Mouse (Mus musculus): ENCODE measurements at regions not wholly inside any gene's neighbourhood (a gene's known extent, or its start where the extent isn't known, plus 50 kb on each side); places are given as distances from the start of the nearest gene placed in this dataset.
A peak's percentile ranks its signal among the peaks of the same experiment; 100 is the strongest.

GRCm38 (mm10) chr7:119384670-119385241 lies 74.3 kb downstream of the Gp2 start:
- H3K27ac ChIP-seq (replicated peaks): no peak overlapping the region
- no peak overlapping the region for H3K4me2 ChIP-seq (replicated peaks)
- H3K4me3 ChIP-seq: no peak overlapping the region
- H3K4me1 ChIP-seq: peaks cover 4% of the 10 kb centered on the region; the same call in 1 of the 2 replicates
- H3K27me3 ChIP-seq: no peaks in the 10 kb centered on the region
- H3K9me3 ChIP-seq: no peaks in the 10 kb centered on the region
- no peak for ATAC-seq (replicated peaks)
- H3K9ac ChIP-seq (replicated peaks): no peak overlapping the region
- no peaks in the 10 kb centered on the region for H3K36me3 ChIP-seq
- WGBS: 84% methylated on average over 7 of the region's 7 CpGs

- Histone ChIP-seq H3K4me1 (peaks cover 7% of the 10 kb centered on the region; the same call in 1 of the 2 replicates), H3K27ac (replicated peaks) (0 out of 2 replicates have a peak overlapping the region, but pooled peaks have one; percentile 34)
- WGBS: 16% methylated on average over 3 of the region's 3 CpGs
Observed at GRCm38 (mm10) chr7:119379935-119380334, 79.2 kb downstream of the Gp2 start.

GRCm38 (mm10) chr7:119364268-119364596 lies 94.9 kb downstream of the Gp2 start:
- Histone ChIP-seq H3K27ac (replicated peaks) (no peak overlapping the region), H3K4me3 (no peak overlapping the region), H3K9me3 (no peaks in the 10 kb centered on the region), H3K27me3 (no peaks in the 10 kb centered on the region), H3K4me2 (replicated peaks) (no peak overlapping the region), H3K4me1 (peaks cover 6% of the 10 kb centered on the region), H3K9ac (replicated peaks) (no peak overlapping the region), H3K36me3 (no peaks in the 10 kb centered on the region)
- ATAC-seq (replicated peaks): peak; percentile 60
- WGBS: 11% methylated on average over 1 of the region's 1 CpGs

More at GRCm38 (mm10) chr7:119379935-119380334, 79.2 kb downstream of the Gp2 start:
- Histone ChIP-seq H3K4me3 (no peak overlapping the region), H3K36me3 (no peaks in the 10 kb centered on the region), H3K27me3 (no peaks in the 10 kb centered on the region), H3K9me3 (no peaks in the 10 kb centered on the region), H3K4me2 (replicated peaks) (no peak overlapping the region), H3K9ac (replicated peaks) (no peak overlapping the region)
- 0 out of 2 replicates have a peak, but pooled peaks have one; percentile 55 for ATAC-seq (replicated peaks)

DNA sequence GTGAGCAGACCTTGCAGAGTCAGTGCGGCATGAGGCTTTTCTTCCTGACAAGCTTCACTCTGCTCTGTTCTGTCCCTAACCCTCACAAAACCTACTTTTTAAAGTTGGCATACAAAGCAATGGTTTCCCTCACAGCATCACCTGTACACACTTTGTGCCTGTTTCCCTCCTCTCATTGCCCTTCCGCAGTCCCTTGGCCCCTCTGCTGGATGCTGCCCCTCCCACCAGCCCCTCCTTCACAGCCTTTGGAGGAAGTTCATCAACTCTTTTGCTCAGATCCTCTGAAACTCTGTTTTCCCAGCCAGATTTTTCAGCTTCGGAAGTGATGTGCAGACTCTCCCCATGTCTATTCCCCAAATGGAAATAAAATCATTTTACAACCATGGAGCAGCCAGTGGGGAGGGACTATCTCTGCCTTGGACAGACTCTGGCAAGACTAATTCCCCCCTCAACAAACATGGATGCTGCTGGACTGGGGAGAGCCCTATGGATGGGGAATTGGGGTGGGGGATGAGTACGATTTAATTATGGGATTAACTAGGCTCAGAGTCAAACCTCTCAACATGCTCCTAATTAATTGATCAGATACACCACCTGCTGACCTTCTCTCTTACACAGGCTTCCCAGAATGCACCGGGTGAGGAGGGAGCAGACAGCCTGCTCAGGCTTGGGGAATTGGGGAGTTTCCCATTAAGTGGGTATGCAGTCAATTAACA lies 95.4 kb downstream of the Gp2 start:
- Histone ChIP-seq H3K9ac (replicated peaks) (no peak overlapping the region), H3K27ac (replicated peaks) (no peak overlapping the region), H3K9me3 (no peaks in the 10 kb centered on the region), H3K4me1 (peaks cover 6% of the 10 kb centered on the region), H3K27me3 (no peaks in the 10 kb centered on the region), H3K4me2 (replicated peaks) (no peak overlapping the region), H3K4me3 (no peak overlapping the region), H3K36me3 (no peaks in the 10 kb centered on the region)
- WGBS: 18% methylated on average over 5 of the region's 5 CpGs
- ATAC-seq (replicated peaks): peak; percentile 55

DNA sequence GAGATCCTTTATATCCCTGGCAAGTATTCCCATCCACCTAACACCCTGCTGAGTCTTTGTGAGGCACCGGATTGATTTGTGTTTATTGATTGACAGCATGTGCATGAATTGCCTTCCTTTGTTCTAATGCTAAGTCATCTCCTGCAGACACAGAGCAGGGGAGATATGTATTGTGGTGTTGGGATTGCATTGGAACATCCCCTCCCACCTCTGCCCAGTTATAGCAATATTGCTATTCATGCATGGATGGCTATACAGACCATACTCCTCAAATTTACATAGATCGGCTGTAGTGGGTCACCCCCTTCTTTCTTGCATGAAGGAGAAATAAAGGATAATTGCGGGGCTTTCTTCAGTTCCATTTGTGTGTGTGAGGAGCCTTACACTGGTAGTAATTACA lies 101.7 kb downstream of the Gp2 start:
- ATAC-seq (replicated peaks): no peak
- whole genome bisulfite sequencing: 9% methylated on average over 3 of the region's 3 CpGs

DNA sequence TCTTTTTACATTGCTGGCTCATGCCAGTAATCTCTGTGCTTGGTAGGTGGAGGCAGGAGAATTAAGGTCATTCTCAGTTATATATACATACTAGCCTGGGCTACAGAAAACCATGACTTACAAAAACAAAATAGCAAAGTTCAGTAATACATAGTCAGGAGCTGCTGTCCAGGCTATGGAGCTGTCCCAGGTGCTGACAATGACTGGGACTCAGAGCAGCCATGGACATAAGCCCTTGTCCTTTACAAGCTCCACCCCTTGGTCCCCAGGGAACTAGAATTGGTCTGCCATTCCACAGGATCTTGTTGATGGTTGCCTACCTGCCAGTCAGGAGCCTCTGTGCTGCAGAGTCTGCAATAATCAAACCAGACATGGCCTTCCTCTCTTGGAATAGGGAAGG lies 102.8 kb downstream of the Gp2 start:
- no peak for ATAC-seq (replicated peaks)
- no peak overlapping the region for H3K9ac ChIP-seq (replicated peaks)
- no peaks in the 10 kb centered on the region for H3K36me3 ChIP-seq
- H3K27me3 ChIP-seq: no peaks in the 10 kb centered on the region
- H3K27ac ChIP-seq (replicated peaks): no peak overlapping the region
- H3K9me3 ChIP-seq: no peaks in the 10 kb centered on the region
- peaks cover 7% of the 10 kb centered on the region; the same call in 1 of the 2 replicates for H3K4me1 ChIP-seq
- no peak overlapping the region for H3K4me2 ChIP-seq (replicated peaks)
- no peak overlapping the region for H3K4me3 ChIP-seq

More for the DNA sequence above, 101.7 kb downstream of the Gp2 start:
- Histone ChIP-seq H3K4me1 (peaks cover 7% of the 10 kb centered on the region; the same call in 1 of the 2 replicates), H3K9me3 (no peaks in the 10 kb centered on the region), H3K4me2 (replicated peaks) (no peak overlapping the region), H3K27me3 (no peaks in the 10 kb centered on the region), H3K36me3 (no peaks in the 10 kb centered on the region), H3K9ac (replicated peaks) (no peak overlapping the region), H3K27ac (replicated peaks) (no peak overlapping the region), H3K4me3 (no peak overlapping the region)

DNA sequence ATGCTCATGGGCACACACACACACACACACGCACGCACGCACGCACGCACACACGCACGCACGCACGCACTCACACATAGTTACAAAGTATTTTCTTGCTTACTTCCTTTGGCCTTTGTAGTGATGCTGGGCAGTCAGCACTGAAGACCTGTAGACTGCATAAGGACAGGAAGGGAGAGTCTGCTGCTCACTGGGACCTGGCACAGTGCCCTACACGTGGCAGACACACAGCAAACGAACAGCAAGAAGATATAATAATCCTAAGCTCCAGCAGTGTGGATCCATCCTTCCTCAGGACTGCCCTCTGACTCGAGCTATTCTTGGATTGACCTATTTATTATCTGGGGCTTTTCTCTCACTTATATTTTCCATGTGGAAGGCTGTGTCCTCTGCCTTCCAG lies 106.5 kb downstream of the Gp2 start:
- ATAC-seq (replicated peaks): no peak
- Histone ChIP-seq H3K4me1 (peaks cover 4% of the 10 kb centered on the region; the same call in 1 of the 2 replicates), H3K36me3 (no peaks in the 10 kb centered on the region), H3K27me3 (no peaks in the 10 kb centered on the region), H3K27ac (replicated peaks) (no peak overlapping the region), H3K4me3 (no peak overlapping the region), H3K9me3 (no peaks in the 10 kb centered on the region), H3K4me2 (replicated peaks) (no peak overlapping the region), H3K9ac (replicated peaks) (no peak overlapping the region)
- WGBS: 90% methylated on average over 12 of the region's 12 CpGs

GRCm38 (mm10) chr7:119350641-119351040 lies 108.4 kb downstream of the Gp2 start:
- Histone ChIP-seq H3K27me3 (no peaks in the 10 kb centered on the region), H3K9me3 (no peaks in the 10 kb centered on the region), H3K4me2 (replicated peaks) (no peak overlapping the region), H3K4me1 (no peaks in the 10 kb centered on the region), H3K36me3 (no peaks in the 10 kb centered on the region), H3K27ac (replicated peaks) (no peak overlapping the region), H3K4me3 (no peak overlapping the region), H3K9ac (replicated peaks) (no peak overlapping the region)
- 82% methylated on average over 1 of the region's 1 CpGs for WGBS
- no peak for ATAC-seq (replicated peaks)

DNA sequence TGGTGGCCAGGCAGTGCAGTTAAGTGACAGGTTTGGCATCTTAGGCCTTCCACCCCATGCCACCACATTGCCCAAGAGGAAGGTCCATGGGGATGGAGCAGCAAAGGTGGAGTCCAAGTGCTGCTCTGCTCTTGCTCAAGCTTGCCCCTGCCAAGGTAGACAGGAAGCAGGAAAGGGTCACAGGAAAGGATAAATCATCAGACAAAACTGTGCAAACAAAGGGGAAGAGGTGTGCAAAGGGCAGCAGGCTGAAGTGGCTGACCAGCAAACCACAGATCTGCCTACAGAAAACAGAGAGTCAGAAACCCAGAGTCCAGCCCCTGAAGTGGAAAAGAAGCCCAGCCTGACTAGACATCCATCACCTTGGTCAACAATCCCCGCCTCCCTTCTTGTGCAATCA lies 115.7 kb downstream of the Gp2 start:
- 80% methylated on average over 1 of the region's 1 CpGs for WGBS
- Histone ChIP-seq H3K9me3 (no peaks in the 10 kb centered on the region), H3K9ac (replicated peaks) (no peak overlapping the region), H3K36me3 (no peaks in the 10 kb centered on the region), H3K27ac (replicated peaks) (no peak overlapping the region), H3K4me1 (no peaks in the 10 kb centered on the region), H3K27me3 (no peaks in the 10 kb centered on the region), H3K4me2 (replicated peaks) (no peak overlapping the region), H3K4me3 (no peak overlapping the region)
- ATAC-seq (replicated peaks): no peak

DNA sequence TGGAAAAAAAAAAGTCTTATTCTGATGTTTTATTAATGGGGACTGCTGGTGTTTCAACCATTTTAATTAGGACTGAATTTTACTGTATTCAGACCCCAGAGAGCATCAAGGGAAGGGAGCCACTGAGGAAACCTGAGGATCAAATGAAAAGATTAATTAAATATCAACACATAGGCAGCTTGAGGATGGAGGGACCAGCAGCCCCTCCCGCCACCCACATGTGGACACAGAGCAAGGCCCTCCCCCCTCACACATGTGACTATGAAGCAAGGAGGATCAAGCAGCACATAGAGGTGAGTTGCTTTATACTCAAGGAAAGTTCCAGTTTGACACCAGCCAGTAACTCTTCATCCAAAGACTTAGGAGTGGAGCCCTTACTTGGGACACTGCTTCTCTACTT lies 126.0 kb downstream of the Gp2 start:
- no peak for ATAC-seq (replicated peaks)
- Histone ChIP-seq H3K9me3 (no peaks in the 10 kb centered on the region), H3K9ac (replicated peaks) (no peak overlapping the region), H3K4me3 (no peak overlapping the region), H3K27ac (replicated peaks) (no peak overlapping the region), H3K4me1 (peaks cover 4% of the 10 kb centered on the region; the same call in 1 of the 2 replicates), H3K36me3 (no peaks in the 10 kb centered on the region), H3K4me2 (replicated peaks) (no peak overlapping the region), H3K27me3 (no peaks in the 10 kb centered on the region)
- 59% methylated on average over 1 of the region's 1 CpGs for WGBS

DNA sequence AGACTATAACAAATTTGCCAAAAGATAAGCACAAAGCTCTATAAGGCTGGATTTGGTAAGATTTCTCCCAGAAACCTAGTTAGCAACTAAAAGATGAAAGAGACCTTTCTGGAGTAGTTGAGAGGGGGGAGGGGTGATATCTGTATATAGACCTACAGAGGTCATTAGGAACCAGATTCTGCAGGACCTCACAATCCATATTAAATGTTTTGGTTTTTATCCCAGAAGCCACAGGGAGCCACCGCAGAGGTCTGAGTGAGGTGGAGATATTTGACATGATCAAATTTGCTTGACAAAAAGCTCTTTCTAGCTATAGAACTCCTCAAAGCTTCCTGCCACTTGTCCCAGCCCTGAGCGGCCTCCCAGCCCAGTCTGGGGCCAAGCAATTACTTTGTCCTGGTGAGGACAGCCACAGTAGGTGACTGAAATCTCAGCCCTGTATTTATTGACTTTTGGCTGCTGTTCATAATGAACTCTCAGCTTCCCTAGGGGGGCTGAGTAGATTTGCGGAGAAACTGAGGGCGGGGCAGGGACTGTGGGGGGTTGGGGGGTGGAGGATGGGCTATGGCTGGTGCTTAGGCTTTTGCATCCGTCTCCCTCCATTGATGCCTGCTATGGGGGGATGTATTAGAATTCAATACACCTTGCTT lies 128.5 kb downstream of the Gp2 start:
- Histone ChIP-seq H3K4me2 (replicated peaks) (no peak overlapping the region), H3K4me3 (no peak overlapping the region), H3K9ac (replicated peaks) (no peak overlapping the region), H3K27ac (replicated peaks) (no peak overlapping the region), H3K9me3 (no peaks in the 10 kb centered on the region), H3K4me1 (peaks cover 4% of the 10 kb centered on the region; the same call in 1 of the 2 replicates), H3K27me3 (no peaks in the 10 kb centered on the region), H3K36me3 (no peaks in the 10 kb centered on the region)
- WGBS: 6% methylated on average over 5 of the region's 5 CpGs
- 0 out of 2 replicates have a peak, but pooled peaks have one; percentile 11 for ATAC-seq (replicated peaks)

GRCm38 (mm10) chr7:119296307-119296706 lies 111.9 kb upstream of the Gpr139 start:
- no peaks in the 10 kb centered on the region for H3K36me3 ChIP-seq
- no peak overlapping the region for H3K27ac ChIP-seq (replicated peaks)
- H3K9me3 ChIP-seq: no peaks in the 10 kb centered on the region
- no peak for ATAC-seq (replicated peaks)
- H3K4me1 ChIP-seq: no peaks in the 10 kb centered on the region
- no peaks in the 10 kb centered on the region for H3K27me3 ChIP-seq
- H3K9ac ChIP-seq (replicated peaks): no peak overlapping the region
- no peak overlapping the region for H3K4me2 ChIP-seq (replicated peaks)
- H3K4me3 ChIP-seq: no peak overlapping the region
- WGBS: 76% methylated on average over 4 of the region's 4 CpGs

Measured in forebrain, embryonic 15.5 days (tissue).